Mouse (Mus musculus) kidney, adult 2 months (tissue): ENCODE results near the gene Sit1. TPM values are rescaled to one million over a fixed set of nuclear protein-coding genes. Genes with fewer than 3 reads are reported as not detected.

ENCODE experiments used
- DNase-seq: peaks from one replicate; pipeline ENCODE4 v3.0.0; 2021
- H3K27ac ChIP-seq: fragments of 200-500 bp; 2 replicates; pipeline ENCODE4 v1.5.1; 2012; ENCODE audit warnings: low read depth, low read length, control low read depth, inconsistent platforms; ENCODE audit not compliant: insufficient read depth
- H3K27me3 ChIP-seq: fragments of 200-500 bp; replicated peaks from 2 replicates; pipeline ENCODE4 v1.6.1; 2012; ENCODE audit warnings: mild to moderate bottlenecking, moderate library complexity, low read length, inconsistent platforms; ENCODE audit not compliant: control insufficient read depth, insufficient read depth
- H3K36me3 ChIP-seq: fragments of 200-500 bp; 2 replicates; pipeline ENCODE4 v1.6.1; 2012; ENCODE audit warnings: mild to moderate bottlenecking, moderate library complexity, low read length, inconsistent platforms; ENCODE audit not compliant: control insufficient read depth, insufficient read depth
- H3K4me1 ChIP-seq: fragments of 200-500 bp; 2 replicates; pipeline ENCODE4 v1.6.1; 2011; ENCODE audit warnings: low read length; ENCODE audit not compliant: control insufficient read depth, insufficient read depth
- H3K4me3 ChIP-seq: fragments of 200-500 bp; 2 replicates; pipeline ENCODE4 v1.5.1; 2011; ENCODE audit warnings: mild to moderate bottlenecking, low read depth, low read length, control low read depth; ENCODE audit not compliant: insufficient read depth
- CTCF ChIP-seq: fragments of 200-500 bp; conservative IDR thresholded peaks from 2 replicates; pipeline ENCODE4 v1.5.1; 2011; ENCODE audit warnings: low read depth, mild to moderate bottlenecking, control low read depth, low read length, moderate library complexity, mixed read lengths; ENCODE audit not compliant: insufficient read depth, insufficient read length
- POLR2A ChIP-seq: fragments of 200-500 bp; IDR thresholded peaks from one replicate; pipeline ENCODE4 v1.6.1; 2011; ENCODE audit warnings: low read depth, low read length, control low read depth
- WGBS: fragments of 180-500 bp; shearing (Covaris S2); methylation state at CpG from one replicate; pipeline ENCODE4 v1.1.7; 2018; 5-methylcytosine and 5-hydroxymethylcytosine counted together
- polyA plus RNA-seq: library from polyadenylated mRNA; depleted of rRNA; stranded (reverse); fragments of >200 nt; gene quantifications from 2 replicates; pipeline ENCODE4 v1.2.3, GENCODE M21; 2012; rRNA removed

Gene Sit1
- 0.23 and 1.4 TPM in 2 replicates for polyA plus RNA-seq

DNA sequence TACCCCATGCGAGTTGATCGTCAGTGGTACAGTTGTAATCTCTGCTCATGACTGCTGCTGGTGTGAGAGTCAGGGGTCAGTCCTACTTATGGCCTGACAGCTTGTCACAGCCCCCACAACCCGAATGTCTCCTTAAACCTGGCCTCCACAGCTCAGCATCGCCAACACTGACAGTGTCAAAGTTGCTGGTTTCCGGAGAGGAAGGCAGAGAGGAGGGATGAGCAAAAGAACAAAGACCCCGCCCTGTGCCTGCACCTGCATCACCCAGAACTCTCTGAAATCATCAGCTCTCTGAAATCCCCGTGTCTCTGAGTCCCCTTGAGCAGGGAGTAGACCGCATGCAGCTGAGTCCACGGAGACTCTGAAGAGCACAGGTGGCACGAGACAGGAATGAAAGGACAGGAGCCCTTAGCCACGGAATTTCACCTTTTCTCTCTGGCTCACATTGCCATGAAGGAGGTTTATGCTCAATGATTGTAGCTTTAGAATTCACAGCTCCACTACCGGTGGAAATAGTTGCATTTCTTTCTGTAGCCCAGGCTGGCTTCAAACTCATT lies at the start of gene Sit1:
Gene Sit1, minus strand, starts transcription at position 200 of the 557 bp plus-strand sequence.
- no peak for TF ChIP-seq POLR2A
- no peak for TF ChIP-seq CTCF
- Histone ChIP-seq H3K36me3 (no peaks in the 10 kb centered on the region), H3K4me3 (no peak within 1 kb of the TSS)

GRCm38 (mm10) chr4:43533270-43533669 lies 49.7 kb upstream of the Sit1 start:
- Histone ChIP-seq H3K4me1 (no peaks in the 10 kb centered on the region), H3K27me3 (no peaks in the 10 kb centered on the region), H3K4me3 (no peak overlapping the region), H3K36me3 (peaks cover 10% of the 10 kb centered on the region), H3K27ac (no peak overlapping the region)
- 45% methylated on average over 9 of the region's 9 CpGs for WGBS
- TF ChIP-seq CTCF (no peak), POLR2A (no peak)
- DNase-seq, result peak; percentile 75

More for the DNA sequence above, at the start of gene Sit1:
- 75% methylated on average over 12 of the region's 12 CpGs for WGBS
- Histone ChIP-seq H3K27ac (no peak within 1 kb of the TSS), H3K4me1 (no peaks in the 10 kb centered on the region), H3K27me3 (no peaks in the 10 kb centered on the region)
- DNase-seq, result no peak

DNA sequence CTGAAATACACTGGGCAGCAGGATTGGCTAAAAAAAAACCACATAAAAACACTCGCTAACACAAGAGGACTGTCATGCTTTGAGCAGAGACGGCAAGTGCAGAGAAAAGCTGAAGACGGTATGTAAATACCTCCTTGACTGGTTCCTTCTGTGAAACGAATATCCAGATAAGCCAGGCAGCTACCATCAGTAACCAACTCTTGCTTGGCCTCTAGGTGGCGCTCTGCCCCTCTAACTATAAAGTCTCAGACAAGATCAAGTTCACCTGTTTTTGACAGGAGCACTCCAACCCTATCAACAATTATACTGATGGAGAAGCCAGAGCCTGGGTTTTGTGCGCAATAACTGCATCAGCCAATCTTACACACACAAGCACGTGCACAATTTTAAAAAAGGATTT lies 47.0 kb upstream of the Sit1 start:
- no peaks in the 10 kb centered on the region for H3K4me1 ChIP-seq
- TF ChIP-seq CTCF (peak; percentile 83), POLR2A (no peak)
- peak; percentile 82 for DNase-seq

GRCm38 (mm10) chr4:43530081-43530501 lies 46.6 kb upstream of the Sit1 start:
- WGBS, result 30% methylated on average over 8 of the region's 8 CpGs

More for the DNA sequence above, 47.0 kb upstream of the Sit1 start:
- Histone ChIP-seq H3K36me3 (peaks cover 7% of the 10 kb centered on the region; the same call in 1 of the 2 replicates), H3K27ac (no peak overlapping the region), H3K4me3 (no peak overlapping the region), H3K27me3 (no peaks in the 10 kb centered on the region)
- 16% methylated on average over 7 of the region's 7 CpGs for WGBS

GRCm38 (mm10) chr4:43528487-43528886 lies 45.0 kb upstream of the Sit1 start:
- 84% methylated on average over 9 of the region's 9 CpGs for WGBS
- no peak for DNase-seq
- Histone ChIP-seq H3K27me3 (no peaks in the 10 kb centered on the region), H3K4me3 (no peak overlapping the region), H3K4me1 (peaks cover 3% of the 10 kb centered on the region; the same call in 1 of the 2 replicates), H3K27ac (no peak overlapping the region), H3K36me3 (0 out of 2 replicates have a peak, but pooled peaks cover 1% of the 10 kb centered on the region)
- TF ChIP-seq POLR2A (no peak), CTCF (0 out of 2 replicates have a peak, but pooled peaks have one; percentile 7)

More at GRCm38 (mm10) chr4:43530081-43530501, 46.6 kb upstream of the Sit1 start:
- Histone ChIP-seq H3K4me1 (no peaks in the 10 kb centered on the region), H3K27me3 (no peaks in the 10 kb centered on the region), H3K4me3 (no peak overlapping the region), H3K36me3 (peaks cover 7% of the 10 kb centered on the region; the same call in 1 of the 2 replicates), H3K27ac (no peak overlapping the region)
- TF ChIP-seq POLR2A (no peak), CTCF (no peak)
- DNase-seq, result peak; percentile 47

- H3K36me3 ChIP-seq, result no peaks in the 10 kb centered on the region
- peaks cover 3% of the 10 kb centered on the region; the same call in 1 of the 2 replicates for H3K4me1 ChIP-seq
- WGBS, result 73% methylated on average over 5 of the region's 5 CpGs
- H3K4me3 ChIP-seq, result no peak overlapping the region
- no peaks in the 10 kb centered on the region for H3K27me3 ChIP-seq
- no peak for TF ChIP-seq POLR2A
- peak; percentile 35 for TF ChIP-seq CTCF
- no peak for DNase-seq
- no peak overlapping the region for H3K27ac ChIP-seq
These were observed 44.3 kb upstream of the Sit1 start for GRCm38 (mm10) chr4:43527880-43528279.

DNA sequence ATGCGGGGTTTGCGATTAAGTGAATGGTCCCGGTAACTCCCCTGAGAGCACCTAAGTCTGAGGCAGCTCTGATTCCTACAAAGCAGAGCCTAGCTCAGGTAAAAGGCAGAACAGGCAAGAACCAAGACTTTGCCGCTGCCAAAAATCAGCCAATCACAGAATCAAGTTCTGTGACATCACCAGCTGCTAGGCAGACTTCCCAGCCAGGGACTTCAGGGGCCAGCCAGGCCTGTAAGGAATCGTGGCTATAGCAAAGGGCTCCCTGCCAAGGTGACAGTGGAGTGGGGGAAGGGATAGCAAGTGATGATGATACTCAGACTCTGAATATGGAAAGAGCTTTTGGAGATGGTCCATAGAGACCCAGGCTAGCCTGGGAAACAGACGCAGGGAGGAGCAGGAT lies 36.4 kb upstream of the Sit1 start:
- no peak for TF ChIP-seq CTCF
- TF ChIP-seq POLR2A, result no peak
- no peaks in the 10 kb centered on the region for H3K27me3 ChIP-seq
- peak; percentile 92 for DNase-seq
- no peaks in the 10 kb centered on the region for H3K36me3 ChIP-seq
- no peak overlapping the region for H3K27ac ChIP-seq
- H3K4me1 ChIP-seq, result peaks cover 3% of the 10 kb centered on the region; the same call in 1 of the 2 replicates
- 20% methylated on average over 6 of the region's 6 CpGs for WGBS
- H3K4me3 ChIP-seq, result no peak overlapping the region

- Histone ChIP-seq H3K27ac (no peak overlapping the region), H3K4me1 (peaks cover 3% of the 10 kb centered on the region; the same call in 1 of the 2 replicates), H3K4me3 (no peak overlapping the region), H3K36me3 (no peaks in the 10 kb centered on the region), H3K27me3 (no peaks in the 10 kb centered on the region)
- TF ChIP-seq POLR2A (no peak), CTCF (no peak)
- DNase-seq, result no peak
- WGBS, result 32% methylated on average over 10 of the region's 10 CpGs
These were observed 36.0 kb upstream of the Sit1 start for GRCm38 (mm10) chr4:43519551-43519950.
